Mouse (Mus musculus) liver, postnatal 0 days (tissue): ENCODE measurements around the gene Gtpbp8.

Source experiments
- CTCF ChIP-seq: sonication (generic); IDR thresholded peaks from 2 replicates; pipeline ENCODE4 v1.5.1; 2016; ENCODE audit warnings: antibody characterized with exemption, low read depth
- EP300 ChIP-seq: IDR thresholded peaks from 2 replicates; pipeline ENCODE4 v1.6.1; 2016; ENCODE audit warnings: antibody characterized with exemption, low read depth, mild to moderate bottlenecking

GRCm38 (mm10) chr16:44761811-44762210, 15.6 kb upstream of the Gtpbp8 start:
- peak; percentile 43 for TF ChIP-seq CTCF
- no peak for TF ChIP-seq EP300
